Mouse (Mus musculus): ENCODE results near the gene Olfr784. TPM values are rescaled to one million over a fixed set of nuclear protein-coding genes. Genes with fewer than 3 reads are reported as not detected.
A peak's percentile ranks its signal among the peaks of the same experiment; 100 is the strongest.
"Not testable (repeated sequence)": the region's sequence is repeated elsewhere in the genome, so short reads cannot be mapped to it uniquely, and the experiment has no call there.

The Olfr784 gene
- under 1 TPM in 1 of 2 experiments, not detected in 1; 0.18 TPM for total RNA-seq (2021)
- long read RNA-seq = 0 reads

- DNase-seq (ENCODE audit: low spot score in 2 of 2) = no peak
Measured at GRCm38 (mm10) chr10:129383783-129384182, at the start of gene Olfr784. TSS of gene Olfr784 (plus strand) at chr10:129384083.

GRCm38 (mm10) chr10:129348550-129348949 lies 35.3 kb upstream of the Olfr784 start, which contains the start of gene Olfr782:
TSS of gene Olfr782 (plus strand) at chr10:129348850.
- DNase-seq (ENCODE audit: low spot score in 2 of 2) = no peak

- not testable (repeated sequence) for DNase-seq (ENCODE audit: low spot score in 2 of 2)
Measured at GRCm38 (mm10) chr10:129352475-129352874, 31.4 kb upstream of the Olfr784 start.

- DNase-seq (ENCODE audit: low spot score in 2 of 2) = not testable (repeated sequence)
Measured at GRCm38 (mm10) chr10:129356496-129356895, 27.4 kb upstream of the Olfr784 start.

GRCm38 (mm10) chr10:129357307-129357706 lies 26.6 kb upstream of the Olfr784 start:
- DNase-seq (ENCODE audit: low spot score in 2 of 2) = peak; percentile 5 to 15

GRCm38 (mm10) chr10:129374051-129374450 lies 9.8 kb upstream of the Olfr784 start:
- DNase-seq (ENCODE audit: low spot score in 2 of 2) = not testable (repeated sequence)

GRCm38 (mm10) chr10:129400892-129401291 lies 17.0 kb downstream of the Olfr784 start:
- no peak for DNase-seq (ENCODE audit: low spot score in 2 of 2)

- no peak for DNase-seq (ENCODE audit: low spot score in 2 of 2)
Measured at GRCm38 (mm10) chr10:129405126-129405525, 21.2 kb downstream of the Olfr784 start, which contains the start of gene Olfr785. TSS of gene Olfr785 (plus strand) at chr10:129405426.

- no peak for DNase-seq (ENCODE audit: low spot score in 2 of 2)
Measured at GRCm38 (mm10) chr10:129427006-129427405, 43.1 kb downstream of the Olfr784 start, which contains the start of gene Olfr786. TSS of gene Olfr786 (plus strand) at chr10:129427306.

Other genes starting within 250 kb of the Olfr784 start
- gene Olfr770, start 245.1 kb upstream of the Olfr784 start, total RNA-seq (2021) = not detected
- gene Olfr771, start 219.3 kb upstream of the Olfr784 start, total RNA-seq (2021) = not detected
- gene Olfr772, start 206.2 kb upstream of the Olfr784 start, total RNA-seq (2021) = not detected
- gene Olfr773, start 196.7 kb upstream of the Olfr784 start, total RNA-seq (2021) = not detected
- not detected for gene Olfr774, start 147.9 kb upstream of the Olfr784 start, total RNA-seq (2021)
- not detected for gene Olfr775, start 135.7 kb upstream of the Olfr784 start, total RNA-seq (2021)
- gene Olfr776, start 125.0 kb upstream of the Olfr784 start, total RNA-seq (2021) = not detected
- gene Olfr777, start 112.6 kb upstream of the Olfr784 start, total RNA-seq (2021) = not detected
- not detected for gene Olfr780, start 66.0 kb upstream of the Olfr784 start, total RNA-seq (2021)
- gene Olfr781, start 55.2 kb upstream of the Olfr784 start, total RNA-seq (2021) = not detected
- gene Olfr782, start 35.2 kb upstream of the Olfr784 start, total RNA-seq (2021) = not detected
- not detected for gene Olfr785, start 21.3 kb downstream of the Olfr784 start, total RNA-seq (2021)
- not detected for gene Olfr786, start 43.2 kb downstream of the Olfr784 start, total RNA-seq (2021)
- not detected for gene Olfr787, start 77.8 kb downstream of the Olfr784 start, total RNA-seq (2021)
- gene Olfr788, start 86.9 kb downstream of the Olfr784 start, total RNA-seq (2021) = not detected
- not detected for gene Olfr789, start 100.7 kb downstream of the Olfr784 start, total RNA-seq (2021)
- not detected for gene Olfr790, start 114.4 kb downstream of the Olfr784 start, total RNA-seq (2021)
- gene Olfr791, start 137.7 kb downstream of the Olfr784 start, total RNA-seq (2021) = not detected
- not detected for gene Olfr792, start 155.1 kb downstream of the Olfr784 start, total RNA-seq (2021)
- not detected for gene Olfr794, start 183.6 kb downstream of the Olfr784 start, total RNA-seq (2021)
- not detected for gene Olfr796, start 228.5 kb downstream of the Olfr784 start, total RNA-seq (2021)
- gene Olfr798, start 243.9 kb downstream of the Olfr784 start, total RNA-seq (2021) = not detected